Mouse (Mus musculus) megakaryocyte, embryonic 14.5 days (primary cell): Measurements from ENCODE around the gene Hpcal1.

Experiments used
- FLI1 ChIP-seq: IDR thresholded peaks from 2 replicates; pipeline ENCODE4 v1.6.1; 2012; ENCODE audit warnings: low read length, inconsistent platforms, mixed read lengths
- GATA1 ChIP-seq: IDR thresholded peaks from 3 replicates; pipeline ENCODE4 v1.6.1; 2012; ENCODE audit warnings: mixed read lengths, low read length, inconsistent platforms, borderline replicate concordance

DNA sequence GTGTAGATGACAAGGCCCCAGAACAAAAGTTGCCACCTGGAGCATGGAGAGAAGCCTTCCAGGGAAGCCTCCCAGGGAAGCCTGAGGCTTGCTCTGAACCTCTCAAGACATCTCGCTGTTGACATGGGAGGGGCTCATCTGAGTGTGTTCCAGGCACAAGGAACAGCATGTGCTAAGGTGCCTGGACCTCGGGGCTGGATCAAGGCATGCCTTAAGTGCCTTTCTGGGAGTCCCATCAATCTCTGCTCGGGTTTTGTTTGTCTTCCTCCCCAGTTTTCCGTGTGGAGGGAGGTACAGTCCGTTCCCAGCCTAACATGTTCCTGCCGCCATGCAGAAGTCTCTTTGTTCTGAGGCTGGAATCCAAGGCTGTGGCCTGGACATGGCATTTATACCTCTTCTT, 33.3 kb downstream of the Hpcal1 start:
- no peak for TF ChIP-seq GATA1
- TF ChIP-seq FLI1: no peak
